Mouse (Mus musculus) lung, adult 2 months (tissue): ENCODE measurements at regions not wholly inside any gene's neighbourhood (a gene's known extent, or its start where the extent isn't known, plus 50 kb on each side); places are given as distances from the start of the nearest gene placed in this dataset.

ENCODE experiments used
- CTCF ChIP-seq: fragments of 200-500 bp; IDR thresholded peaks from 2 replicates; pipeline ENCODE4 v1.5.1; 2011; ENCODE audit warnings: mild to moderate bottlenecking, low read length, control low read depth; ENCODE audit not compliant: insufficient read depth
- POLR2A ChIP-seq: fragments of 200-500 bp; IDR thresholded peaks from 2 replicates; pipeline ENCODE4 v1.6.1; 2011; ENCODE audit warnings: low read depth, mild to moderate bottlenecking, control low read depth, low read length, borderline replicate concordance; ENCODE audit errors: extremely low read depth

DNA sequence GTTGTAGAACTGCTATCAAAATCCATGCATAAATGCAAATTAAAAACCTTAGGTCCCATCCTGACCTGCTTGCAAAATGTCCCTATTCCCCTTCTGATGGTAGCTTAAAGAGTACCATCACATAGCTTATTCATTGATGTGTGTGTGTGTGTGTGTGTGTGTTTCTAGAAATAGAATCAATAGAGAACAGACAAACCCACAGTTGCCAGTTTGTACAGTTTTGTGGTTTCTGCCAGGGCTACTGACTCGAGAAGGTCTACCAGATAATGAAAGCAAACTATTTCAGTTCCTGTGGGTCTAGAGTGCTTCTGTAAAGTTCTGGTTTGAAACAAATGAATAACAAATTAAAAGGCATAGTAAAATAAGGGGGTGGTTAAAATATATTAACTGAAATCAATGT, 391.5 kb upstream of the Mef2c start:
- TF ChIP-seq CTCF: no peak
- no peak for TF ChIP-seq POLR2A
